14 mouse cellular contexts compared by ENCODE assay signal in genomic region chr3:111868620-111869019, GRCm38 (mm10).
DNase-seq lines count a peak whose midpoint lies in the region; ATAC-seq and TF ChIP-seq lines count a peak whose summit lies in the region.
"Had no signal": no experiment of that assay in that cellular context is flagged by ENCODE, and none has a peak within 500 bp of the region (broad histone marks: within the 10 kb centered on the region; RNA-seq: fewer than 3 reads in every experiment).

No protein-coding gene starts in this region.

- ATAC-seq in midbrain, postnatal 0 days (ENCODE audit: low FRiP score), result no peak
- no peak for ATAC-seq in midbrain, embryonic 13.5 days
- ATAC-seq: activated CD4-positive, CD25-positive, alpha-beta regulatory T cell, adult 4 months had no signal

- no peak overlapping the region for H3K4me3 ChIP-seq in midbrain, postnatal 0 days (ENCODE audit: low read depth, low read length)
- no peak overlapping the region for H3K4me3 ChIP-seq in midbrain, embryonic 13.5 days (replicated peaks)
- H3K4me3 ChIP-seq: liver, embryonic 13.5 days; neural tube, embryonic 12.5 days had no signal

- H3K36me3 ChIP-seq in midbrain, postnatal 0 days (ENCODE audit: insufficient read depth, low read length), result no peaks in the 10 kb centered on the region
- no peaks in the 10 kb centered on the region for H3K36me3 ChIP-seq in midbrain, embryonic 13.5 days
- H3K36me3 ChIP-seq: liver, embryonic 13.5 days; neural tube, embryonic 12.5 days had no signal

- H3K27me3 ChIP-seq in midbrain, postnatal 0 days (ENCODE audit: insufficient read depth, low read length), result no peaks in the 10 kb centered on the region
- no peaks in the 10 kb centered on the region for H3K27me3 ChIP-seq in midbrain, embryonic 13.5 days
- H3K27me3 ChIP-seq: liver, embryonic 13.5 days; neural tube, embryonic 12.5 days had no signal

- no peaks in the 10 kb centered on the region for H3K9me3 ChIP-seq in midbrain, postnatal 0 days (ENCODE audit: low read length)
- H3K9me3 ChIP-seq in midbrain, embryonic 13.5 days, result no peaks in the 10 kb centered on the region
- H3K9me3 ChIP-seq: liver, embryonic 13.5 days; neural tube, embryonic 12.5 days had no signal

- 56% methylated on average over 2 of the region's 2 CpGs for WGBS in midbrain, postnatal 0 days
- WGBS in midbrain, embryonic 13.5 days, result 54% methylated on average over 2 of the region's 2 CpGs

- peak; percentile 6 for DNase-seq in kidney, postnatal 10 days
- DNase-seq in kidney, postnatal 14 days, result no peak
- DNase-seq in midbrain, postnatal 0 days (ENCODE audit: low spot score), result no peak
- peak; percentile 8 for DNase-seq in NIH3T3 (ENCODE audit: low read depth)
- peak; percentile 23 for DNase-seq in embryo, embryonic 11 days
- DNase-seq in spleen, postnatal 14 days (ENCODE audit: low spot score in 2 of 2), result no peak
- DNase-seq in heart, postnatal 25 days (ENCODE audit: low spot score), result no peak
- DNase-seq: adrenal gland, postnatal 36 days; heart, adult 18-20 months; liver, embryonic 13.5 days; lung, postnatal 10 days had no signal

- H3K27ac ChIP-seq in midbrain, postnatal 0 days (ENCODE audit: low read depth, low read length), result no peak overlapping the region
- H3K27ac ChIP-seq in midbrain, embryonic 13.5 days, result no peak overlapping the region
- H3K27ac ChIP-seq: liver, embryonic 13.5 days; neural tube, embryonic 12.5 days had no signal

- TF ChIP-seq CTCF in midbrain, postnatal 0 days (IDR thresholded peaks at IDR 0.05), result peak; percentile 21

- intact Hi-C loops in heart, postnatal 25 days (cut with DNase I), result no loop called here

- H3K4me2 ChIP-seq in midbrain, postnatal 0 days (ENCODE audit: low read depth, low read length, poor library complexity, severe bottlenecking), result no peak overlapping the region
- H3K4me2 ChIP-seq in midbrain, embryonic 13.5 days (replicated peaks), result no peak overlapping the region
- H3K4me2 ChIP-seq: liver, embryonic 13.5 days; neural tube, embryonic 12.5 days had no signal

- no peak overlapping the region for H3K9ac ChIP-seq in midbrain, postnatal 0 days (replicated peaks; ENCODE audit: low read length, poor library complexity, severe bottlenecking)
- H3K9ac ChIP-seq in midbrain, embryonic 13.5 days (replicated peaks), result no peak overlapping the region
- H3K9ac ChIP-seq: liver, embryonic 13.5 days; neural tube, embryonic 12.5 days had no signal

- H3K4me1 ChIP-seq in midbrain, postnatal 0 days (ENCODE audit: insufficient read depth, low read length), result no peaks in the 10 kb centered on the region
- H3K4me1 ChIP-seq in midbrain, embryonic 13.5 days (replicated peaks), result no peaks in the 10 kb centered on the region
- H3K4me1 ChIP-seq: liver, embryonic 13.5 days; neural tube, embryonic 12.5 days had no signal

Comparison
In these comparisons a context has a peak if more than half of its experiments do, and no peak if none do; other contexts are left out.
1. DNase-seq: peak in kidney, postnatal 10 days (single experiment), NIH3T3 (single experiment) and embryo, embryonic 11 days (single experiment); none in kidney, postnatal 14 days (single experiment), midbrain, postnatal 0 days (single experiment), spleen, postnatal 14 days (0 of 2) and heart, postnatal 25 days (single experiment).